Mouse (Mus musculus) left cerebral cortex, postnatal 25 days (tissue): ENCODE results near the gene Tbc1d24. TPM values are rescaled to one million over a fixed set of nuclear protein-coding genes. Genes with fewer than 3 reads are reported as not detected.

Source experiments
- DNase-seq, 2 experiments: peaks; one replicate each; pipeline ENCODE4 v3.0.0; 2022; ENCODE audit warnings: low spot score in 2 of 2, mixed read lengths in 1 of 2
- intact Hi-C: fragments of 180-260 bp; cut with DNase I; formaldehyde crosslinking; loops from one replicate; pipeline ENCODE4 v1.15.1; 2025
- total RNA-seq, 2 experiments: library from RNA; stranded (reverse); gene quantifications; 2 replicates each; pipeline ENCODE4 v1.2.3; 2021

Gene Tbc1d24
- total RNA-seq, 2 experiments from 2014 or later: 63.7 to 68.9 TPM

GRCm38 (mm10) chr17:24193769-24194168 is 11.6 kb downstream of the Tbc1d24 start:
- no peak for DNase-seq
- intact Hi-C loops: no loop called here

- DNase-seq: no peak
- intact Hi-C loops: no loop called here
Observed at GRCm38 (mm10) chr17:24193268-24193667, 12.1 kb downstream of the Tbc1d24 start.

- intact Hi-C loops: no loop called here
- no peak for DNase-seq
Observed at GRCm38 (mm10) chr17:24192848-24193247, 12.5 kb downstream of the Tbc1d24 start.

GRCm38 (mm10) chr17:24191481-24191880 is 13.9 kb downstream of the Tbc1d24 start:
- no peak for DNase-seq
- intact Hi-C loops: no loop called here

- intact Hi-C loops: no loop called here
- no peak for DNase-seq
Observed at GRCm38 (mm10) chr17:24190934-24191333, 14.4 kb downstream of the Tbc1d24 start.

GRCm38 (mm10) chr17:24174259-24174658 is 31.1 kb downstream of the Tbc1d24 start:
- DNase-seq: no peak
- intact Hi-C loops: loop anchor here (5.0 kb wide), 1 partner anchor 133 kb away; no protein-coding TSS in a partner anchor

GRCm38 (mm10) chr17:24173423-24173822 is 31.9 kb downstream of the Tbc1d24 start:
- peak; percentile 74 to 81 for DNase-seq
- intact Hi-C loops: loop anchor here (2.0 to 5.0 kb wide), 2 partner anchors 134 to 217 kb away; no protein-coding TSS in a partner anchor

- DNase-seq: no peak
- intact Hi-C loops: loop anchor here (2.0 to 5.0 kb wide), 2 partner anchors 136 to 219 kb away; no protein-coding TSS in a partner anchor
Observed at GRCm38 (mm10) chr17:24171738-24172137, 33.6 kb downstream of the Tbc1d24 start.

GRCm38 (mm10) chr17:24170729-24171128 is 34.6 kb downstream of the Tbc1d24 start:
- DNase-seq: no peak
- intact Hi-C loops: loop anchor here (5.0 kb wide), 1 partner anchor 137 kb away; no protein-coding TSS in a partner anchor

- no peak for DNase-seq
- intact Hi-C loops: loop anchor here (5.0 kb wide), 1 partner anchor 137 kb away; no protein-coding TSS in a partner anchor
Observed at GRCm38 (mm10) chr17:24170125-24170524, 35.2 kb downstream of the Tbc1d24 start.

GRCm38 (mm10) chr17:24169317-24170065 is 35.9 kb downstream of the Tbc1d24 start, which contains the start of gene Atp6v0c:
Gene Atp6v0c, minus strand, starts transcription at chr17:24169702.
- intact Hi-C loops: loop anchor here (2.0 to 5.0 kb wide), 3 partner anchors 81 to 181 kb away; partner anchors contain the start of genes Abca17, Abca3 and Ccnf
- peak; percentile 97 for DNase-seq

GRCm38 (mm10) chr17:24168590-24169277 is 36.6 kb downstream of the Tbc1d24 start:
- intact Hi-C loops: loop anchor here (2.0 kb wide), 2 partner anchors 82 to 182 kb away; partner anchors contain the start of genes Abca17, Abca3 and Ccnf
- DNase-seq: peak; percentile 78 to 80

- DNase-seq: no peak
Observed at GRCm38 (mm10) chr17:24167891-24168505, 37.4 kb downstream of the Tbc1d24 start.

GRCm38 (mm10) chr17:24167120-24167519 is 38.2 kb downstream of the Tbc1d24 start:
- intact Hi-C loops: no loop called here
- no peak for DNase-seq

More at GRCm38 (mm10) chr17:24167891-24168505, 37.4 kb downstream of the Tbc1d24 start:
- intact Hi-C loops: loop anchor here (2.0 kb wide), 2 partner anchors 83 to 183 kb away; partner anchors contain the start of genes Abca17, Abca3 and Ccnf

GRCm38 (mm10) chr17:24164566-24165259 is 40.6 kb downstream of the Tbc1d24 start:
- intact Hi-C loops: no loop called here
- no peak for DNase-seq

- DNase-seq: peak; percentile 99
- intact Hi-C loops: no loop called here
Observed at GRCm38 (mm10) chr17:24163176-24163962, 42.0 kb downstream of the Tbc1d24 start, which contains the start of gene Amdhd2. Gene Amdhd2, minus strand, starts transcription at chr17:24163766.

- no peak for DNase-seq
- intact Hi-C loops: no loop called here
Observed at GRCm38 (mm10) chr17:24162584-24163175, 42.7 kb downstream of the Tbc1d24 start.

GRCm38 (mm10) chr17:24161466-24161865 is 43.9 kb downstream of the Tbc1d24 start:
- intact Hi-C loops: no loop called here
- no peak for DNase-seq
